Mouse (Mus musculus): Measurements from ENCODE around the gene Tmeff2. TPM values are rescaled to one million over a fixed set of nuclear protein-coding genes. Genes with fewer than 3 reads are reported as not detected.

Gene Tmeff2
- total RNA-seq, 2 experiments from 2014 or later, result 0.39 to 0.69 TPM

DNA sequence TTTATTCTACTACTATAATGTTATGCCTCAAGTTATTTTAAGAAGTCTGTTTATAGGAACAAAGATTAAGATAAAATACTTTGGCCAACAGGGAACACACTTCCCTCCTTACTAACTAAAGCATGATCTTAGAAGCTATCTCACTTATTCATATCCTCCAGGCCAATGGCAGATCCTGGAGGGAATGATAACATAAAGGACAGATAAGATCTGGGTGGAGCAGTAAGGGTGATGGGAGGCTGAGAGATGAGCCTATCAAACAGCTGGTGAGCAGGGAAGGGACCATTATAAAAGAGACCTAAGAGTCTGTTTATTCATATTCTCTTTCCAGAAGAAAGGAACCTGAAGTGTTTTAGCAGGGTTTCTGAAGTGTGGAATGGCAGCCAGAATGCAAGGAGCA, 290.8 kb downstream of the Tmeff2 start:
- intact Hi-C loops (cut with DNase I), result no loop called here
- DNase-seq, result peak in 1 of 2 experiments; percentile 3

DNA sequence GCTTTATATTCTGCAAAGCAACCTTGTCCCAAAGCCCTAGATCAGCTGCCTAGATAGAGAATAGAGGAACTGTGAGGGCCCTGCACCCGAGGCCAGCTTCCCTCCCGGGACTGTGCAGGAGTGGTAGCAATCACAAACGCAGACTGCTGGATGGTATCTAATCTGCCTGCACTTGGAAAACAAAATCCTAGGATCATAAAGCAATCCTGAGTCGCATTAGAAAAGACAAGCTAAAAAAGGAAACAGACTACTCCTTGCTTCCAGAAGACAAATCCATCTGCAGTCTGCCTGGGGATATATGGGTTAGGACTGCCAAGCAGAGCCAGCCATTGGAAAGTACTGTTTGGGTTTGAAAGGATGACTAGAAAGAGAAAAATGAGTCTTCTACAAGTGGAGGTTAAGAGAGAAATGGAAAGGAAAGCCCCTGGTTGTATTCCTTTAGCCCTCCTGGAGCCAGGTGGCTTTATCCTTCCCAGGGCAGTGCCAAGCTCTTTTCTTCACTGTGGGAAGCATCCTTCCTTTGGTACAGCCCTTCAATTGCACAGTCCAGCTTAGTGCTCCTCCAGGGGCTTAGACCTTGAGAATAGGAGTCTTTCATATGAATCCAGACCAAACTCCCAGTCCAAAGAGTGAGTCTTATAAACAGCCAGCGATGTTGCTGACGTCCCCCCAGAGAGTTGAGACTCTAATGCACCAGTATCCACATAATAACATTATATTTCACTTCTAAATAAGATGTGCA, 291.6 kb downstream of the Tmeff2 start:
- intact Hi-C loops (cut with DNase I), result no loop called here
- DNase-seq, result no peak

DNA sequence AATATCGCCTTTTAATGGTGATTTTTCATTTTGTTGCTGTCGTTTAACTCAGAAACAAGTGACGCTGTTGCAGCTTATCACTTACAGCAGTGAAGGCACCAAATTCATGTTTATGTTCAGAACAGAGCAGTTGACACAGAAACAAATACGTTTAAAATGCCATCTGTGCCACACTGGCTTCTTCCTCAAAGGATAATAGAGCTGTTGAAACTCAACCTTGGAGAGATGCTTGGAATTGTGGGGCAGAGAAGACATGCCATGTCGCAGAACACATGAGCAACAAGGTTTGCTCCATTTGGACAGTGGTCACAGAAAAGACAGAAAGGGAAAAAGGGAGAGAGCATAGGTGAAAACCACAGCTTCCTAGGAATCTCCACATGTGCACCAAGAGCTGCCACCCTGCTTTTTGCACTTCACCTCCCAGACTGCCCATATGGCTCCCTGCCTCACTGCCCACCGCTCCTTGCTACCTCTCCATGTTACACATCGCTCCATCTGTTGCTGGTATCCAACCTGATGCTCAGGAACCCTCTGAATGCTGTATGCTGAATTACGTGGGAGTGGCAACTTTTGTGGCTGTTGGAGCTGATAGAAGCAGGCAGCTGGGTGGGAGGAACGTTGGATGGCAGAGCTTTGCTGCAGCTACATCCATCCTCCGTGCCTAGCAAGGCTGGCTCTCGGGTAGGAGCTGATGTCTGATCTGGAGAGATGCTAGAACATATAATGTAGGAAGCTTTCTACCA, 298.8 kb downstream of the Tmeff2 start:
- intact Hi-C loops (cut with DNase I), result loop anchor here (5.0 kb wide), 1 partner anchor 47 kb away; no protein-coding TSS in a partner anchor

GRCm38 (mm10) chr1:51199954-51200353, 299.5 kb downstream of the Tmeff2 start:
- intact Hi-C loops (cut with DNase I), result loop anchor here (5.0 kb wide), 1 partner anchor 48 kb away; no protein-coding TSS in a partner anchor
- DNase-seq, result no peak

More for the DNA sequence above, 298.8 kb downstream of the Tmeff2 start:
- no peak for DNase-seq

- no peak for DNase-seq
- intact Hi-C loops (cut with DNase I), result no loop called here
Observed at GRCm38 (mm10) chr1:51215631-51216030, 315.2 kb downstream of the Tmeff2 start.

DNA sequence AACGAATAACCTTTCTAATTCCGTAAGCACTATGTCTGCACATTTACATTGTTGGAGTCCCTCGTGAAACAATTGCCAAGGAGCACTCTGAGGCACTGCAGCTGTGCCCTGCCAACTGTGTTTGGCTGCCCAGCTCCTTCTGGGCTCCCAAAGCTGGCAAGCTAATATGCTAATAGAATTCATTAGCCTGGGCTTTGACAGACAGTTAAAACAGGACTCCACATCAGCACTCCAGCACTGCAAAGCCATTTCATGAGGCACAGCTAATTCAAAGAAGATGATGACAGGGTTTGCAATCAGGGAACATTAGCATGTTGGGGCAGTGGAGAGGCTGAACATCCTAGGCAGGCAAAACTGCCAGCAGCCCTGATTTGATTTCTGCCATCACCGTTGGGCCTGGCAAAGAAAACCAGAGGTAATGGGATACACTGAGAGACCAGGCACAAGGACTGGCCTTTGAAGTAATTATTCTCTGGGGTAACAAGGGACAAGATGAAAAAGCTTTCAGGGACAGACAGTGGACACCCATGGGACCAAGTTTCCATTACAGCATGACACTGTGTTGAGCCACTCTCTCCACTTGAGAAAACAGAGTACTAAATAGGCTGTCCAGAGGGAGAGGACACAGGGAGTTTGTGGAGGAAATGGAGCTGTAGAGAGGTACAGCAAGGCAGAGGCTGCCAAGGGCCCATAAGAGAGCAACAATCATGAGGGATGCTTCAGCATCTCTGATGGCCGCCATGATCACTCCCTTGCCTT, 316.0 kb downstream of the Tmeff2 start:
- intact Hi-C loops (cut with DNase I), result no loop called here
- DNase-seq, result peak; percentile 5 to 18

DNA sequence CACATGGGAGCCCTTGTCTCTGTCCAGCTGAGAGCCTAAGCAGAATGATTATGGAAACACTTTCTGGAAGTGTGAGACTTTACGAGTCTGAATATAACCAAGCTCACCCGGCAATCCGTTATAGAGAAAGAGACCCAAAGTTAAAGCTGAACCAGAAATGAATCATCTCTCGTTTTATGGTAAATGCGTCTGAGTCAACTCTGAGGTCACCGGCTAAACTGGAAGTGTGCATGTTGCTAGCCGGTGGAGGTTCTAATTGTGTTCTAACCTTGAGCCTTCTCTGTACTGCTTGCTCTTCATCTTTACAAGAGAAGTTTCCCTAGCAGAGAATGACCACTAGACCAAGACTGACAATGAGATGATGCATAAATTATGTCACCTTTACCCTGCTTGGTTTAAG, 316.8 kb downstream of the Tmeff2 start:
- no peak for DNase-seq

GRCm38 (mm10) chr1:51225156-51225555, 324.7 kb downstream of the Tmeff2 start:
- DNase-seq, result no peak
- intact Hi-C loops (cut with DNase I), result no loop called here

More for the DNA sequence above, 316.8 kb downstream of the Tmeff2 start:
- intact Hi-C loops (cut with DNase I), result no loop called here

Small RNA genes within 50 kb of the gene (microRNA-seq; reads per million reads assigned to microRNA genes)
- gene Gm25736, result 0 reads per million in 2 experiments
